Mouse (Mus musculus): ENCODE measurements around the gene Ovol2.

Gene Ovol2

GRCm38 (mm10) chr2:144268446-144269305 lies 63.3 kb downstream of the Ovol2 start:
- in situ Hi-C loops (cut with MboI, MseI), result loop anchor here (25.0 kb wide), 1 partner anchor 294 kb away; the partner anchor contains the start of genes Rbbp9 and Sec23b

DNA sequence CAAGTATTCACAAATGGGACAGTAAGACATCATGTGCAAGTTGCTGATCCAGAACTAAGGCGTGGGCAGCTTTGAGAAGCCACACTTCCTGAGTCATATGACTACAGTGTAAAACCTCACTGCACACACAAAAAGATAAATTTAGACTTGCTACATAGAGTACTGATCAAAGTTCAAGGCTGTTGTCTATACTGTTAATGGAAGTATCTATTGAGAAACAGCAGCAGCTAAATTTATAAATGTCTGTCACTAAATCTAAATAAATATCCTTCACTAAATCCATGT lies 64.3 kb downstream of the Ovol2 start:
- in situ Hi-C loops (cut with MboI, MseI), result loop anchor here (25.0 kb wide), 1 partner anchor 295 kb away; the partner anchor contains the start of genes Rbbp9 and Sec23b

- in situ Hi-C loops (cut with MboI, MseI), result loop anchor here (25.0 kb wide), 1 partner anchor 295 kb away; the partner anchor contains the start of genes Rbbp9 and Sec23b
Measured at GRCm38 (mm10) chr2:144267004-144267730, 64.8 kb downstream of the Ovol2 start.

DNA sequence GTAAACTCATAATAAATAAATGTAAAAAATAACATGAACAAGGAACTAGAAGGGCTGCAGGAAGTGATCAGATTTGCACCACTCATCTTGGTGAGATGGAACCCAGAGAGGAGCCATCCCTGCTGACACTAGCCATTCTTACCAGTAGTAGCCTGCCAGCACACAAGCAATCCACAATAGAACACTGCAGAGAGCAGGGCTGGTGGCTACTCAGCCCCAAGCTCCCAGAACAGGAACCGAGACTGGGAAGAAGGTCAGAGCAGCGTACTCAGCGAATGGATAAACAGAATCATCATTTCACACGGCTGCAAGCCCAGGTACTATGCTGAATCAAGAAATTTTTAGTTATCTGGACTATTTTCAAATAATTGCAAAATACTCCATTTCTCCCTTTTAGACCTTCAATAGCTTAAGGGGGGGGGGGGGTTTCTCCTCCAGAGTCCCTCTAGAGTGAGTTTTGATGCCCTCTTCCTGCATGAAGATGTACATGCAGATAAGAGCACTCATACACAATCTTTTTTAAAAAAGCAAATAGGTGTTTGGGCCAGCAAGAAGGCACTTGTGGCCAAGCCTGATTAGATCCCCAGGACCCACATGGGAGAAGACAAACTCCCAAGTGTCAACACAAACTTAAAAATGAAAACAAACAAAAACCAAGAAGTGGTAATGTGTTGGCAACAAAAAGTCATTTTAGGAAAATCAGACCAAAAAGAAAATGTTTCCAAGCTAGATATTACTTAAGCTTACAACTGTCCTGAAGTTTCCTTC lies 65.8 kb downstream of the Ovol2 start:
- in situ Hi-C loops (cut with MboI, MseI), result loop anchor here (25.0 kb wide), 1 partner anchor 296 kb away; the partner anchor contains the start of genes Rbbp9 and Sec23b

- in situ Hi-C loops (cut with MboI, MseI), result loop anchor here (25.0 kb wide), 1 partner anchor 297 kb away; the partner anchor contains the start of genes Rbbp9 and Sec23b
Measured at GRCm38 (mm10) chr2:144265120-144265488, 66.8 kb downstream of the Ovol2 start.

DNA sequence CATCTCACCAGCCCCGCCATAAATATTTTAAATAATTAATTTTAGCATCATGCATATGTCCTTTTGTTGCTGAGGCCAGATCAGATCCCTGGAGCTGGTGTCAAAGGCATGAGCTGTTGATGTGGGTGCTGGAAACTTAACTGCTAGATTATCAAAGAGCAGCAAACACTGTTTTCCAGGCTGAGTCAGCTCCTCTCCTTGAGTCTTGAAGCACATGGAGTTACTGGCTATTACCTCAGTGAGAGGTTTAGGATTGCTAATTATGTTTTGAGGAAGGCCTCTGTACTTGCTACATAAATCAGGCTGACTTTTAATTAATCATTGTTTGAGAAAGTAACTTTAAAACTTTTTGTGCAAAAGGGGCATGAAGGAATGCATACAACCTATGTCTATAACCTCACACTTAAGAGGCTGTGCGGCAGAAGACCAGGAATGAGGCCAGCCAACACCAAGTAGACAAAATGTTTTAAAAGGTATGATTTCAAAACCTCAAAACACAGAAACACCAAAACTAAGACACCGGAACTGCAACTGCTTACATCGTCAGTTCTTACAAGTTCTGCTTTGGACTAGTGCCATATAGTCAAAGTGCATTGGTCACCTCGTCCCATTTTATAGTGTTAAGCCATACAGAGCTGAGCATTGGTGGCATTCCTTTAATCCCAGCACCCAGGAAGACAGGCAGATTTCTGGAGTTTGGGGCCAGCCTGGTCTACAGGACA lies 67.4 kb downstream of the Ovol2 start:
- in situ Hi-C loops (cut with MboI, MseI), result loop anchor here (25.0 kb wide), 1 partner anchor 298 kb away; the partner anchor contains the start of genes Rbbp9 and Sec23b

DNA sequence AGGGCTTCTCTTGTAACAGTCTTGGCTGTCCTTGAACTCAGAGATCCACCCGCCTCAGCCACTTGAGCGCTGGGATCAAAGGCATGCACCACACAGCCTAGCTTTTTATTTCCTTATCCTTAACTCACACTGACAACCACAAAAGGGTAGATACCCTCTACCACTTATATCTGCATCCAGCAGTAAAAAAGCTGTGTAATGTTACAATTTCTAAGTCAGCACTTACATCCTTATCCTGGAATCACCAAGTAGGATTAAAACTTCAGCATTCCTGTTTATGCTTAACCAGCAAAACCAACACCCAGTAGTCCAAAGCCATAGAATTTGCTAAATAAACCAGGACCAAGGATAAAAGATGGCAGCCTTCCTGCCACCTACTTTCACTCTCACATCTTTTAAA lies 69.1 kb downstream of the Ovol2 start:
- in situ Hi-C loops (cut with MboI, MseI), result loop anchor here (25.0 kb wide), 1 partner anchor 299 kb away; the partner anchor contains the start of genes Rbbp9 and Sec23b
